Mouse (Mus musculus): ENCODE results near the gene Nr4a3.

- no peak for TF ChIP-seq CTCF (IDR thresholded peaks at IDR 0.05)
- no peak for TF ChIP-seq POLR2A (IDR thresholded peaks at IDR 0.05; ENCODE audit: insufficient read depth, low read depth, low read length)
- no peak for TF ChIP-seq EP300 (IDR thresholded peaks at IDR 0.05; ENCODE audit: insufficient read depth, low read depth, low read length)
Observed at GRCm38 (mm10) chr4:48110331-48110730, 65.4 kb downstream of the Nr4a3 start.

All from heart, adult 2 months (tissue).